Mouse (Mus musculus) lung, postnatal 25 days (tissue): ENCODE data around the gene Lrrc10b.
A peak's percentile ranks its signal among the peaks of the same experiment; 100 is the strongest.

ENCODE experiments used
- DNase-seq: peaks from one replicate; pipeline ENCODE4 v3.0.0; 2022; ENCODE audit warnings: low spot score

The Lrrc10b gene

DNA sequence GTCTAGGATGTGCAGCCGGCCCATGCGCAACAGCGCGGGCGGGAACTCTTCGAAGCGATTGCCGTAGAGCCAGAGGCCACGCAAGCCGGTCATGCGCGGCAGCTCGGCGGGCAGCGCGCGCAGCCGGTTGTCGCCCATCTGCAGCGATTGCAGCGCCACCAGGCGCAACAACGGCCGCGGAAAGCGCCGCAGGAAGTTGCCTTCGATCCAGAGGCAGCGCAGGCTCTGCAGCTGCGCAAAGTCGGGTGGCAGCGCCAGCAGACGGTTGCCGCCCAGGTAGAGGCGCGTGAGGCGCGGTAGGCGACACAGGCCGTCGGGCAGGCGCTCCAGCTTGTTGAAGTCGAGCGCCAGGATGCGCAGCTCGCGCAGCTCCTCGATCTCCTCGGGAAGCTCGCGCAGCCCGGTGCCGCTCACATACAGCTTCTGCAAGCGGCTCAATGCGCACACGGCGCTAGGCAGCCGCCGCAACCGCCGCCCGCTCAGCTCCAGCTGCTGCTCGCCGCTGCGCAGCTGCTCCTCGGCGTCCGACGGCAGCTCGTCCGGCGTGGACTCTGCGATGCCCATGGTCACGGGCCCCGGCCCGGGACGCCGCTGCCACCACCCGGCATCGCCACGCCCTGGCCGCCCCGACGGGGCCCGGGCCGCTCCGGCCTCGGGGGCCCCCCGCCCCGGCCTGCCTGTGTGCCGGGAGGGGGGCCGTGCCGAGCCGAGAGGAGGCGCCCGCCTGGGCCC lies at the start of gene Lrrc10b:
Lrrc10b (minus strand) TSS at position 722 of the 732 bp plus-strand sequence.
- DNase-seq, result peak; percentile 29

DNA sequence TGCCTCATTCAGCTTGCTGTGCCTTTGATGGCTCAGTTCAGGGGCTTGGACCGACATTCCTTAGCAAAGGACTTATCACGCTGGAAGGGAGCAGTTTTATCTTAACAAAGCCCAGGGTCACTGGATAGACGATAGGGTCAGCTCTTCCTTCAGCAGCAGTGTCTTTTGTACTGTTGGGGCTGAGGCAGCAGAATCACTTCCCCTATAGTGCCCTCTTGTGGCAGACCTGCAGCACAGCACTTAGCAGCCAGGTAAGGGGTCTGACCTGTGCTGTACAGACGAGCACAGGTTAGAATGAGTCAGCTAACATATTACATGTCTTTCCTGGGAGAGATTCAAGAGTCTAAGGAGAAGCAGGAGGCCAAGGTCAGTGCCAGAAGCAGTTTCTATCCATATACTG lies 45.3 kb upstream of the Lrrc10b start:
- DNase-seq, result peak; percentile 38

DNA sequence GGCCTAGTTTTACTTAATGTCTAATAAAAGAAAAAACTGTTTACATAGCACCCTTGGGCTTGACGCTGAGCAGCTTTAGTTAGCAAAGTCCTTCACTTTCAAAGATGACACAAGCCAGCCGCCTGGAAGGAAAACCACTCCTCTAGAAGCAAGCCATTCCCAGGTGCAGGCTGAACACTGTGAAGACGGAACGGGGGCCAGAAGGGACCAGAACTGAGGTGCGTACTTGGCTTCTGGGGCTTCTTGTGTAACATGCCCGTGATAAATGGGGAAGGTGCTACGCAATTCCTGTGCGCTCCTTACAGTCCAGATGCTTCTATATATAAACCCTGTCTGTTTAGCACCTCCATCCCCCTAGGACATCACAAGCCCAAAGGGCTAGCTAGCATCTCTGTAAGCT lies 43.3 kb upstream of the Lrrc10b start:
- no peak for DNase-seq

DNA sequence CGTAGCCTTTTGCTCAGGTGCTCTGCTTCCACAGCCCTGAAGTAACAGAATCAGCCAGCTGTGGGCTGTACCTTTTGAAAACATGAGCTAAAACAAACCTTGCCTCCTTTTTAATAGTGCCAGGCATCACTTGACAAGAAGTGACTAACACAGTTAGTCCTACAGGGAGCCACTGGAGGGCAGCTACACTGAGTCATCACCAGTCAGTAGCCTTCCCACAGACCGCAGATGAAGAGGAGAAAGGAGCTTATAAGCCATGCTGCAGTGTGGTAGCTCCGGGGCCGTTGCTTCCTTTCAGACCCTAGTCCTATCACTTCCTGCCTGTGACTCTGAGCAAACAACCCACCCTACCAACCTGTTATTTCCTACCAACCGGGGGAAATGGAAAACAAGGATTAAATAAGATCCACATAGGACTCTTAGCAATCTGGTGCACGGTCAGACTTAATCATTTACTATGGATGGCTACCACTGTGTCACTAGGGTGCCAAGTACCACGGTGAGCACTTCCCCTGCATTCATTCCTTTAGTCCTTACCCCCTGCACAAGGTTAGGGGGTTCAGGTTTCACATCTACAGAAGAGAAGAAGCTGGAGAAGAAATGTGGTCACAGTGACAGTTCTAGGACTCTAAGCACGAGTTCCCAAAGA lies 40.4 kb upstream of the Lrrc10b start:
- no peak for DNase-seq

DNA sequence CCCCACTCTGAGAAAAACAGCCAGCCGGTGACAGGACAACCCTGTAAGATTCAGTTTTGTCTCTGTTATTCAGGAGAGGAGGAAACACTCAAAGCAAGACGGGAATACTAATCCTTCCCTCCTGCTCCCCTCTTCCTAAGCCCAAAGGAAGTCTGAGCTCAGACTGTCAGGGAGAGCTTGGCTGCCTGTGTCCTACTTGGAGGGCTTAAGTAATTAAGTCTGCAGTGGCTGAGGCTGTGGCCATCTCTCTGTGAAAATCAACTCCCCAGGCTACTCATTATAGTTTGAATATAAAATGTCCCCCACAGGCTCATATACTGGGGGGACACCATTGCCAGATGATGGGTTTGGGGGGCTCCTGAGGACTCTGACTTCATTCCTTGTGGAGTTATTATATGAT lies 39.7 kb upstream of the Lrrc10b start:
- no peak for DNase-seq

DNA sequence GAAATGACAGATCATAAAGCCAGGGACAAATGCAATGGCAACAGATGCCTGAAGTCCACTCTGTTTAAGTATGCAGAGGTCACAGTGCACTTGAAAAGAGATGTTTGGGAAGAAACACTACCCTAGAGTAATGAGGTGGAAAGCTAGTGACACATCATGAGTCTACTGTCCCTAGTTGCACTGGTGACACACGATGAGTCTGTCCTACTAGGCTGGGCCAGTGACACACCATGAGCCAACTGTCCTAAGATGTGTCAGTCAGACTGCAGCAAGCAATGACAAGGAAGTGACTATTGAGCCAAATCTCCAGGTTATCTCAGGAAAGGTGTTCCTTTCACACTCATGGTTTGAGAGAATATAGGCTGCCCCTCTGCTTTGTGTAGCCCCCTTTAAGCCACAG lies 38.4 kb upstream of the Lrrc10b start:
- no peak for DNase-seq

DNA sequence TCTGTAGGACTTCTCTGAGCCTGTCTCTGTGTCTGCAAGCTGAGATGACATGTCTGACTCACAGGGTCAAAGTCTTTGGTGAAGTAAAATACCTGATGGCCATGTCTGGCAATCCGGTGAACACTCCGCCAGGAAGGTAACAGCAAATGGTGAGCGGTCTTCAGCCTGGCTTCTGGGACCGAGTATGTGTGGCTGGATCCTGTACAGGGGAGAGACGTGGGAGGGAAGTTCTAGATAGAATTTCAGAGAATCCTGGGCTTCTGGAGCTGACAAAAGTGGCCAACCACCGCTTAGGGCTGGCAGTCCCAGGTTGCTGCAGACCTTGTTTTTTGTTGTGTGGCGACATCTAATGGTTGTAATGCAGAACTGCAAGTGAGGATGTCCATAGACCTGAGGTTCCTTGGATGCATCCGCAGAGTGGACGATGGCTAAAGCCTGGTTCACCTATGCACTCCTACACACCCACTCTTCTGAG lies 29.0 kb upstream of the Lrrc10b start:
- peak; percentile 71 for DNase-seq

DNA sequence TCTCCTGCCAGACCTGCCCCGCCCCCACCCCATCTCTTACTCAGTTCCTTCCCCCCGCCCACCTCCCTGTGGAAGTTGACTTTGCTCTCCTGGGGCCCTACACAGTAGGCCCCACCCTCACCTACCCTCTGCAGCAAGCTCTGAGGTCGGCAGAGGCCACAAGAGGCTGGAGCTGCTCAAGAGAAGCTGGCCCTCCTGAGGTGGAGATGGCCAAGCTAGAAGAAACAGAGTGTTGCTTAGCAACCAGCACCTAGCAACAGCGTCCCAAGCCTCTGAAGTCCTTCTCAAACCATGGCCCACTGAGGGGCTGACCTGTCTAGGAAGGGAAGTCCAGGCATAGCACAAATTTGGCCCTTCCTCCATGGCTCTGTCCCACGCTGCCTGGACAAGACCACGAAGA lies 25.4 kb upstream of the Lrrc10b start, which contains the start of gene Ppp1r32:
Ppp1r32 (minus strand) TSS at position 226 of the 400 bp plus-strand sequence.
- DNase-seq, result peak; percentile 32

DNA sequence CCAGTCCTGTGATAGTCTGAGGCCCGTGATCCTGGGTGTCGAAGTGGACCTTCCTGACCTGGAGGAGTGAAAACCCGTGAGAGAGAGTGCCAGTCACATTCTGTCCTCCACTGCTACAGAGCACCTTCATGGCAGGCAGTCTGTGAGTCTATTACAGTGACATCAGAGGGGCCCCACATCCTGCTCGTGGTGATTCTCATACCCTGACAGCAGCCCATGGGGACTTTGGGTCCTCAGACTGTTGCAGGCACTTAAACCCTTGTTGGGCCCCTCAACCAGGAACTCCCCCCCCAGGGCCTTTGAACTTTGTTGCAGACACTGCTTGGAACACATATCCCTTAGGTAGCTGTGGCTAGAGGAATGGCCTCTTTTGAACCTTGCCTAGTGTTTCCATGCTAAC lies 22.3 kb upstream of the Lrrc10b start:
- DNase-seq, result no peak

DNA sequence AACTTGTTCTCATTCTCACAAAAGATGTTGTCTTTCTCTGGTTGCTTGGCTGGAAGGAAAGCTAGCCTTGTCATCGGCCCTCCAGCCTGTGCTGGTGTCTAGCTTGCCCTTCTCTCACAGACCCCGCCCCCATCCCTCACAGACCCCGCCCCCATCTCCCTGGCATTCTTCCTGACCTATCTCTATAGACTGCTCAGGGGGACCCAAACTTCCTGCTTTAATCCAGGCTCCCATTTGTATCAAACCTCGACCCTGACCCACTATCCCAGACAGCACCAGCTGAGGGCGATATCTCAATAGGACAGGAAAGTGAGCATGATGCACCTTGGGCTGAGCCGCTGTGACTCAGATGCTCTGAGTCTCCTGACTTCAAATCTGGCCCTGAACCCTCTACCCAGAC lies 16.5 kb upstream of the Lrrc10b start:
- no peak for DNase-seq

DNA sequence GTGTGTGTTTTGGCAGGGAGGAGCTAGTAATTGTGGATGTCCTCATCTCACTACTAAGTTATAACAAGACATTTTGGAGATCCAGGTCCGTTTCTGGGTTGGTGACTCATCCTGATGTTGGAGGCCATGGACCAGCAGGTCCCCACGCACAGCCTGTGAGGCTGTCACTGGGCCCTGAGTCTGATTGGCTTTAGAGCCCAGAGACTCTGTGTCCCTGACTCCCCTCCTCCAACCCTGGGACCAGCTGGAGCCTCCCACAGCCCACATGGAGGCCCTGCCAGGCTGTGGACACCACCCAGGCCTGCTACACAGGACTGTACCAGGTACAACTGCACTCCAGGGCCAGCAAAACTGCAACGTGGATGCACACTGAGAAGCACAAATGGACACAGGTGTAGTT lies 15.7 kb upstream of the Lrrc10b start:
- no peak for DNase-seq

DNA sequence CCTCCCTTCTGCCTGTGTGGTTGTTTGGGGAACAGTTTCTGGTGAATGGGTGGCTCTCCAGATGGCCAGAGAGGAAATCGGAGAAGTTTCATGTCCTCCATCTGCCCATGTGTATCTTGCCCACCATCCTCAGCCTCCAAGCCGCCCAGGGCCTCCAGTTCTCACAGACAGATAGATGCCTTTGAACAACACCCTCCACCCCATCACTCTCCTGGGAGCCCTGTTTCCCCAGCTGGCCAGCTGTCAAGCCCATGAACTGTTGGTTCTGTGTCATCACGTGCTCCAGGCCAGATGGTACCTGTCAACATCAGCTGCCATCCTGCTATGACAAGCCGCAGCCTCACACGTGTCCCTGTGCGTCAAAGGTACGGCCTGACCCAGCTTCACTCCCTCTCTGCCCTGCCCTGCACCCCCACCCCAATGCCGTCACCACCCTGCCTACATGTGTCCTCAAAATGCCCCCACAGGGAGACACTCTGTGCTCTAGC lies 11.9 kb upstream of the Lrrc10b start:
- DNase-seq, result peak; percentile 22

DNA sequence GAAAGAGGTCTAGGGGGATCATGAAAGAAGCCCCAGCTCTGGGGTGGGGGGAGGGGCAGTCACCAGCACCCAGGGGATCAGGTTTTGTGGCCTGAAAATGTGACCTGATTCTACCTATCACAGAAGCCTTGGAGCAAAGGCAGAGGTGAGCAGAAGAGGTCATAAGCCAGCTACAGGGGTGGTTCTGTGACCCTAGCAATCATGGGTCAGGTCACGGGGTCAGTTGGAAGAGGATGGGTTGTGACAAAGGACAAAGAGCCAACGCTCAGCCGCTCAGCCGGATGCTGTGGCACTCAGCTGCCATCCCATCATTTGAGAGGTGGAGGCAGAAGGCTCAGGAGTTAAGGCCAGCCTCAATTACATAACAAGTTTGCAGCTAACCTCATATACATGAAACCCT lies 7.2 kb upstream of the Lrrc10b start:
- DNase-seq, result no peak

DNA sequence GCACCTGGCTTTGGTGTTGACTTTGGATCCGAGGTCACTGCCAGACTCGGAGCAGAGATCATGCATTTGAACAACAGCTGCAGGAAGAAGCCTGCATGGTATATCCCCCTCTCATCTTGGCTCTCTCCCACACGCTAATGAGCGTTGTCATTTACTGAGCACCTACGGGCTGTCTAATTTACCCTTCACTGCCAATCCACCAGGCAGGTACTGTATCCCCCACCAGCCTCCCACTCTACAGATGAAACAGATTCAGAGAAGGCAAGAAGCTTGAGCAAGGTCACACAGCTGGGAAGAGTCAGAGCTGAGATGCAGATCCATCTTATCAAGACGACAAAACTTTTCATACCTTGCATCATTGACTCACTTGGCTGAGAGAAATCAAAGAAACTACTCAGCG lies 4.3 kb upstream of the Lrrc10b start:
- no peak for DNase-seq

DNA sequence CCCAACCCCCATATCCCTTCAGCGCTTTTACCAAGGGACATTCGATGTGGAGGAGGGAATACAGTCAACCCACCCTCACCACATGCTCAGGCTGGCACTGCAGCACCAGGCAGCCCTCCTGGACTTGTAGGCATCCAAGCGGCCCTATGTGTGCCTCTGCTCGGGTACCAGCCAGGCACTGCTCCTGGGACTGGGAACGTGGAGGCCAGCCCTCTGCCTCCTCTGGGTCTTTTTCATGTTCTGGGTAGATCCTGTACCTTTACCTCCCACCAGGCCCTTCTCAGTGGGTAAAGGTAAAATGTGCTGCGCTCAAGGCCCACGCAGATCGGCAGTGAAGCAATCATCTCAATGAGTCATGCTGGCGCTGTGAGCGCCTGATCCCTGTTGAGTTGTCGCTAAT lies 2.6 kb upstream of the Lrrc10b start:
- DNase-seq, result no peak

DNA sequence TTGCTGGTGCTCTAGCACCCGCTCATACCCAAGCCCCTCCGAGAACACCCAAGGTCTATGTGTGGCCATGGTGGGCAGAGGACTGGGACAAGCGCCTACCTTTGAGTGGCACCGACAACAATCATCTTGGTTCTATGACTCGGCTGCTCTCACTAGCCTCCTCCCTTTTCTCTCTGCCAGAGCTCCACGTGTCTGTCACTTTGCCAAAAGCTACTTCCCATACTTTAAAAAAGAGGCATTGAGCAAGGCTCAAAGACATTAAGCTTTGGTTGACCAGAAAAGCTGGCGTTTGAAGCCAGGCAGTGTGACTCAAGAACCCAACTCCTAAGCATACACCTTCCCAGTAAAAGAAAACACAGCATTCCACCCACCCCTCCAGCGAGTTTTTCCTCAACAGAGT lies 823 bp upstream of the Lrrc10b start:
- DNase-seq, result peak; percentile 73

DNA sequence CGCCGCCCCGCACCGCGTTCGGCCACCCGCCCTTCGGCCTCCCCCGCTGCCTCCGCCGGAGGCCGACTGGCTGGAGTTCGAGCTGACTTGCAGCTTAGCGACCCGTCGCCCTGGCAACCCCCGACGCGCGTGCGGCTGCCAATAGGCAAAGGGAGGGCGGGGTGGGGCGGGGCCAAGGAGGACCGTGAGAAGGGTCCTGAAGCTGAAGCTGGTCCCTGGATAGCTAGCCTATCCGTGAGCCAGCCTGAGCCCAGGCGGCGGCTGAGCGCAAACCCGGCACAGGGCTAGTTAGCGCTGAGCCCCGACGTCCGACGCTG lies 169 bp upstream of the Lrrc10b start:
- DNase-seq, result peak; percentile 32

DNA sequence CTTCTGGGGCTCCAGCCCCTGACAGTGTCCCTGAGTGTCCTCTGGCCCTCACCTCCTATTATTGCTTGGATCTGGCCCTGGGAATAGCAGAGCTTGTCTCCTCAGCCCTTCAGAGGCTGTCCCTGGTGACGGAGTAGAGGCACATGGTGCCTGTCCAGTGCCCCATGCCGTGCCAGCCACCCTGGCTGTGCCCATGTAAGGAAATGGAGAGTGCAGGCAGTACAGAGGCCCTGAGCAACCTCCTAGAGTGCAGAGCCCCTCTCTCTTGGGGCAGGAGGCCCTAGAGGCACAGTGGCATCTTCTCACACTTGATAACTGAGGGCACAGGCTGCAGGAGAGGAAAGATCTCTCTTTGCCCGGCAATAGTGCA lies 1.9 kb downstream of the Lrrc10b start:
- DNase-seq, result no peak

DNA sequence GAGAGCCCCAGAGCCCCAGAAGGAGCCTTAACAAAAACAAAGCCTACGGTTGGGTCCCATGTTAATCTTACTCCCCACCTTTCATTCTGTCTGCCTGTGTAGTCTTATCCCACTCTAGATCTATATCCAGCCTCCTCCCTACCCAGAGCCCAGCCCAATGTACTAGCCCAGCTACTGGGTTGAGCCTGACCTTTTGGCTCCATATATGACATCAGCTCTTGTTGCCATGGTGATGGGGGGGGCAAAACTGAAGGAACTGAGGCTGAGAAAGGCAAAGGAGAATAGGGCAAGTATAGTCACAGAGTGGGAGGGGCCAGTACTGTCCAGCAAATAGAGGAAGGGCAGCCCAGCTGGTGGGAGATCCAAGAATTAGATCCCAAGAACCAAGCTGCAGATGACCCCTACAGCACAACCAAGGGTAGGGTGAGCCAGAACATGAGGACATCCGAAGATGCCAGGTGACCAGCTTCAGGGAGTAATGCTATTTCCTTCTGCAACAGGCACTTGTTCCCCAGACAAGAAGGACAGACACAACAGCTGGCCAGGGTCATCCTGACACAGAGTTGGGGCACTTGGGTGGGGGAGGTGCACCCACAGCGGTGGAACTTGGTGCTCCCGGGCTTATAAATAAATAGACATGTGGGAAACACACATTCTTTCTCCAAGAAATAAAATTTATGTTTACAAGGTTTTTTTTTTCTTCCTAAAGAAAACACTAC lies 2.4 kb downstream of the Lrrc10b start:
- no peak for DNase-seq

DNA sequence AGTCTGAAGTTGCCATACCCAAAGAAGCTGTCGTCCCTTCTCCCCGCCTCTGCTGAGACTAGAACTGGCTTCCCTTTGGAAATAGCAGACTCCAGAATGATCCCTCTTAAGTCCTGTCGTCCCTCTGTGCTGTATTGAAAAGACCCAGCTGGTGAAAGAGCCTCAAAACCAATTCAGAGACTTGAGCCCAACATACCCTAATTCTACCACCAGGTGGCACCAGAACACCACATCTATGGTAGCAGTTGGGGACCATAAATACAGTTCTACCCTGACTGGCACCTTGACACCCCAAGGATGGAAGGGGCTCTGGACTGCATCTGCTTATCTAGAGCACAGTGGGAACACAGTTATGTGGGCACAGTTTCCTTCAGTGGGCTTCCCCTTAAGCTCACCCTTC lies 7.6 kb downstream of the Lrrc10b start:
- peak; percentile 75 for DNase-seq

DNA sequence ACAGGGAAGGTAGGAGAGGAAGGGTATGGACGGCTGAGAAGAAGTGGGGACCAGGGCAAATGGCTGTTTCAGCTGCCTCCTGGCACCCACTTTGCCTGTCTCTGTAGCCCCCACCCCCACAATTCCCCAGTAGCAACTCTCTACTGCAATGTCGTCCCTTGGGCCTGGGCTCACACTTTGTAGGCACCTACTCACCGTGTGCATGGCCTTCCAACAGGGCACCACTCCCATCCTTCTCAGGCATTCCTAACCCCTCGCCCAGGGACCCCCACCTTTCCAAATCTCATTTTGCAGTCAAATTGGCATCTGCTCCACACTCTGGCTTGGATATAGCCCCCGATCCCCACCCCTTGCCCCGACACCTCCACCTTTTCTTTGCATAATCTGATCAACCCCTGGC lies 8.1 kb downstream of the Lrrc10b start:
- DNase-seq, result no peak

DNA sequence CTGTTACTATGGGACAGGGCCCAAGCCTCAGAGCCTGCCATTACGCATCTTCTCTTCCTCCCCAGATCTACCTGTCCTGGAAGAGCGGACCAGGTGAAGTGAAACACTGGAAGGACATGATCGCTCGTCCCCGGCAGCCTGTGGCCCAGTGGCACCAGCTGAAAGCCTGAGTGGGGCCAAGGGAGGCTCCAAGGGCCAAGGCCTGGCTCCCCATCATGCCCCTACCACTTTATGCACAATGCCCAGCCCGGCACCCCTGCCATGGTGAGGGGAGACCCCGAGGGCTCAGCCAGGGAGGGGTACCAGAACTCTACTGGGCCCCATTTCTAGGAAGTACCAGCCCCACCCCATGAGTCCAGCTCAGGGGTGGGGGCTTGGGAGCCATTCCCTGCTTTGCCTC lies 9.0 kb downstream of the Lrrc10b start:
- DNase-seq, result no peak

DNA sequence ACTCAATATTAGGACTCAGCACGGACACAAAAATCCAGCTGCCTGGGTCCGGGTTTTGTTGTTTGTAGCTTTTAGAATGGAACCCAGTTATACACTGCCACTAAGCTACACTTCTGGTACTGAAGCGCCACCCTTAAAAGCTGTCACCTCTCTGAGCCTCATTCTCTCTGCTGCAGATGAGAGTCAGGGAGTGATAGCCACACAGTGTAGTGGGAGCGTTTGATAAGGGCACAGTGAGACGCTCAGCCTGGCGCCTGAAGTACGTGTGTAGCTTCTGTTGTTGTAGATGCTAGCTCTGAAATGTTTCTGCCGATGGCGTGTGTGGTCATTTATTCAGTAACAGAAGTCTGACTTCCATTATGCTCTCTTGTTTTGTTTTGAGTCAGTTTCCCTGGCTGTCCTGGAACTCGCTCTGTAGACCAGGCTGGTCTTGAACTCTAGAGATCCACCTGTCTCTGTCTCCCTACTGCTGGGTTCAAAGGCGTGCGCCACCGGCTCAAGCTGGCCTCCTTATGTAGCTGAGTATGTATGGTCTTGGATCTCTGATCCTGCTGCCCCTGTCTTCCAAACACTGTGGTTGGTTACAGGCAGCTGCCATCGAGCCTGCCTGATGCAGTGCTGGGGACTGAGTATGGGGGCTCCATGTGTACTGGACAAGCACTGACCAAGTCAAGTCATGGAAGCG lies 12.4 kb downstream of the Lrrc10b start:
- no peak for DNase-seq
